Mouse (Mus musculus): ENCODE measurements around the gene Plekhh2. TPM values are rescaled to one million over a fixed set of nuclear protein-coding genes. Genes with fewer than 3 reads are reported as not detected.
"Not testable (repeated sequence)": the region's sequence is repeated elsewhere in the genome, so short reads cannot be mapped to it uniquely, and the experiment has no call there.

Gene Plekhh2
- total RNA-seq, 2 experiments from 2014 or later, result 3.7 to 5.9 TPM

DNA sequence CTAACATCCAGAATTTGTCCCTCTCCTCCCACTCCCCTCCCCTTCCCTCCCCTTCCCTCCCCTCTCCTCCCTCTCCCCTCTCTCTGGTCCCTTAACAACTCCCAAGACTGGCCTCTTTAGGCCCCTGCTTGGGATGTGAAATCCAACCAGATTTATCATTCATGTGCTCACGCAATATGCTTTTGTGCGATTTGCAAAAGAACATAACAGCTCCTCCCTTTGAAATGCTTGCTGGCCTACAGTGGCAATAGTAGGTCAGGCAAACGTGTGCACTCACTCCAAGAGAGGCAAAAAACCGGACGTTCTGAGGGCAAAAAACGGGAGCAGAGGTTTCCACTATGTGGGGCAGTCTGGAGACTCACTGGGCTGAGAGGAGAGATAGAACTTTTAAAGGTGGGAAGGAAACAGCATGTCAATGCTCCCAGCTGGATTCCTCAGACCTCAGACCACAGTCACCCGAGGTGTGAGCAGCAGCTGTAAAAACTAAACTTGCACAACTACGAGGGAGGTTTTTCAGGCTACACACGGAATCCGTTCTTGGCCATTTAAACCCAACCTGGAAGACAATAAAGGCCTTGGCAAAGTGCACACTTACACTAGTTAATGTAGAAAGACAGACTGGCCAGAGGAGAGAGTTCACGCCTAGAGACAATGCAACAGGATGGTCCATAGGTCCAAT lies 595 bp upstream of the Plekhh2 start:
- no peak for DNase-seq (ENCODE audit: extremely low spot score in 1 of 2, low spot score in 1 of 2)

DNA sequence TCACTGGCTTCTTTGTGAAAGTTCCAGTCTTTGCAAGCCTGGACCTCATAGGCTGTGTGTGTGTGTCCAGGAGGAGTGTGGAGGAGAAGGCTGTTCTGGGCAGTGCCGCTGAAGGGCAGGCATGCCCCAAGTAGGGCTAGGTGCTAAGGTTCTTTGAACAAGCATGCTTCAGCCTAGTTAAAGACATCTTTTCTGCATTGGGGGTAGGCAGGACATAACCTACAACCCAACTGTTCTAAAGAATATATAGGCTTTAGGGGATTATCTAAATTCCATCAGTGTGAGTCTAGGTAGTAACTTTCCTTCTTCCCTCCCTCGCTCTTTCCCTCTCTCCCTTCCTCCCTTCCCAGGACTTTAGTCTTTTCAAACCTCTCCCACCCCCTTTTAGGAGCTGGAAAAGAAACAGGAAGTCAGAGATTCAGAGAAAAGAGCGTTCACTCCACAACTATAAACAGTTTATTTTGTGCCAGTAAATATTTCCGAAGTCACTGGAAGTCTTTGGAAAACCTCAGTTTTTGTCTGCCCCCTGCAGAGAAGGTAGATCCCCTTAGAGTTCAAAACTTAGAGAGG lies 906 bp downstream of the Plekhh2 start:
- no peak for DNase-seq (ENCODE audit: extremely low spot score in 1 of 2, low spot score in 1 of 2)

DNA sequence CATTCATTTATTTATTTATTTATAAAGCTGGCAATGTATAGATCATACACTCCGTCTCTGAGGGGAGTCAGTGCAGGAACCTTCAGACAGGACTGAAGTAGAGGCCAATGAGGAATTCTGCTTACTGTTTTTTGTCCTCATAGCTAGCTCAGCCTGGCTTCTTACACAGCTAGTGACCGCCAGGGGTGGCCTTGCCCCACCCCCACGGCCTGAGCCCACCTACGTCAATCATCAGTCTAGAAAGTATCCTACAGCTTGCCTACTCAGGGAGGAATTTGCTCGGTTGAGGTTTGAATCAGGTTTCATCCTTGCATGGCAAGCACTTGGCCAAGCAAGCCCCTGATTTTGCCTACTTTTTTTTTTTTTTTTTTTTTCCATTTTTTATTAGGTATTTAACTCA lies 4.2 kb downstream of the Plekhh2 start:
- no peak for DNase-seq (ENCODE audit: extremely low spot score in 1 of 2, low spot score in 1 of 2)

DNA sequence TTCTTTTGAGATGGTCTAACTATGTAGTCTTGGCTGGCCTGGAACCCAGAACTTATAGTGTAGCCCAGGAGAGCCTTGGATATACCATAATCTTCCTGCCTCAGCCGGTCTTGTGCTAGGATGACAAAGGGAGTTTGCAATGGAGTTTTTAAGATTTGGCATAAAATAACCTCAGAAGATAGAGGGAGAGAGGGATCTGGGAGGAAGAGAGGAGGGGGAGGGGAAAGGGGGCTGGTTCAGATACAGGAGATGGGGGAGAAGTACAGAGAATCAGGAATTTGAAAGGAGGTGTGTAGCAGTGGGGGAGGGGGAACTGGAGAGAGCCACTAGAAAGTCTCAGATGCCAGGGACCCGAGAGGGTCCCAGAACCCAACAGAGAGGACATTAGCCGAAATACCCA lies 7.7 kb downstream of the Plekhh2 start:
- DNase-seq (ENCODE audit: extremely low spot score in 1 of 2, low spot score in 1 of 2), result no peak

DNA sequence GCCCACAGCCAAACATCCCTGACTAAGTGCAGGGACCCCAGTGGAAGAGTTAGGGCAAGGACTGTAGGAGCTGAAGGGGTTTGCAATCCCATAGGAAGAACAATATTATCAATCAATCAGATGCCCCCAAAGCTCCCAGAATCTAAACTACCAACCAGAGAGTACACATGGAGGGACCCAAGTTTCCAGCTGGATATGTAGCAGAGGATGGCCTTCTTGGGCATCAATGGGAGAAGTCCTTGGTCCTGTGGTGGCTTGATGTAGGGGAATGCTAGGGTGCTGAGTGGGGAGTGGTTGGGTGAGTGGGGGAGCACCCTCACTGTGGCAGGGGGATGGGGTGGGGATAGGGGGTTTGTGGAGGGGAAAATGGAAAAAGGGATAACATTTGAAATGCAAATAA lies 8.4 kb downstream of the Plekhh2 start:
- DNase-seq (ENCODE audit: extremely low spot score in 1 of 2, low spot score in 1 of 2), result no peak

DNA sequence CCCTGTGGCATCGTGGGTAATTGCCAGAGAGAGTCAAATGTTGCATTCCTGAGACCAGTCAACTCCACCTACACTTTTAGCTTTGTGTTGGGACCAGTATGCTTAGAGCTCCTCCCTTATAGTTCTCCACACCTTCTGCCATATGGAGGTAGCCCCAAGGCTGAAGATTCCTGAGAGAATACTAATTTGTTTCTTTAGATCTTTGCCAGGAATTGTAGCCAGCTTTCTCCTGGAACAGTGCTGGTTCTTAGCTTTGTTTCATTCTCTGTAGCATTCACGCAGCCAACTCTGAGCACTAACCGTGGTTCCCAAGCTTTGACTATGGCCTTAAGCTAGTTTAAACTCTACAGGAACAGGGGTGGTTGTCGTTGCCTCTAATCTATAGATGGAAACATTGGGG lies 17.7 kb downstream of the Plekhh2 start:
- no peak for DNase-seq (ENCODE audit: extremely low spot score in 1 of 2, low spot score in 1 of 2)

DNA sequence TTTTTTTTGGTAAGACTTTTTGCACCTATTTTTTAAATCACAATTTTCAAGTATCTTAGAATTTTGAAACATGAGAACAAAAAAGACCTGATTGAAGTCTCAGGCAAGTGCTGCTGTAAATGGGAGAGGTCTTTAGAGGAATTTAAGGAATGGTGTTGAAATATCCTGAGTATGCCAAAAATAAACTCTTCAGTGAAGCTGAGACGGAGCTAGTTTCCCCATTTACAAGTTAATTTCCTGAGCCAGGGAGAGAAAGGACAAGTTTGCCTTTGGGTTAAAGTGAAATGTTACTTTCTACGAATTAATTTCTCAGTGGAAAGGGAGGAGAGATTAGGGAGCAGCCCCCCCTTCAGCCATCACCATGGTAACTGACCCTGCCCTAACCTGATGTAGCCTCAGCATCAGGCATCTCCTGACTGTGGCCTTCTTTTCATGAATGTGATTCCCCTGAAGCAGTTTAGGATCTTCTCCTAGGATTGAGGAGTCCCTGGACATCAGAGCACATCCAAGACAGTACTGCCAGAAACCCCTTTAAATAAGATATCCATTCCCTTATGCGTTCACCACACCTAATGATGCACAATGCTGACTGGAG lies 18.6 kb downstream of the Plekhh2 start:
- no peak for DNase-seq (ENCODE audit: extremely low spot score in 1 of 2, low spot score in 1 of 2)

DNA sequence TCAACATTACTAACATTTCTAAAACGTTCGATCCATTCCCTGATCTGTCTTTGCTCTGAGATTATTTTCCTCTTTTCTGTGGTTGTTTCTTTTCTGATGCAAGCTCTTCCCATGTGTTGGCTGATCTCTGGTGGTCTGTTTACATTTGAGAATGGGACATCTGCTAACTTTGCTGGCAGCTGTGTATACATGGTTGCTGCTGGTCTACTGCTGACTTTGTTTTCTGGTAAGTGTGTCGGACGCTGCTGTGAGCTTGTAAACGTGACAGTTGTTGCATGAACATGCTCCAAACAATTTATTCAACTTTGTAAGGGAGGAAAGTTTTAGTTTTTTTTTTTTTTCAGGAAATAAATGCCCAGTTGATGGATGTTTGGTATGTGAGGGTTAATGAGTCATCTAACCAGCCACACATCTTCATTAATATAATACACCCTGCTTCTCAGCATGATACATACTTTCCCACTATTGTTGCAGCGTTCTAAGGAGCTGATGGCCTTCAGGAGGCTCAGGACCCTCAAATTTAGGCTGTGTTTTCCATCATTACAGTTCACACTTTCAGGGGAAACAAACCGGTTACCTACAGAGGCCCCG lies 21.3 kb downstream of the Plekhh2 start:
- DNase-seq (ENCODE audit: extremely low spot score in 1 of 2, low spot score in 1 of 2), result no peak

DNA sequence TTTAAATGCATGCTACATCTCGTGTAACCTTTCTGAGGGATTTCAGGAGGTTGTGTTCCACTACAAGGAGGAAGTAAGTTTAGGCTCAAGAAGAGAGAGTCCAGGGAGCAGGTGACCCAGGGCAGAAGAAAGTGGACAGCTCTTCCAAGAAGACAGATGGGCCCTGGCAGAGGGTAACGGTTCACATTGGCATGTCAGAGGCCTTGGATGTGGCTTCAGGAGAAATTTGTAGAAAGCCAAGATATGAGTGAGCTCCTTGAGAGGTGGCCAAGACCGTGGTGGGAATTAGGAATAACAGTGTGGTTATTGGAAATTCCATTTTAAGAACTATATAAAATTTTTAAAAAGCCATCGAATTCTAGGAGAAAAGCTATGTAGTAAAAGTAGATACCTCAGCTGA lies 22.1 kb downstream of the Plekhh2 start:
- no peak for DNase-seq (ENCODE audit: extremely low spot score in 1 of 2, low spot score in 1 of 2)

DNA sequence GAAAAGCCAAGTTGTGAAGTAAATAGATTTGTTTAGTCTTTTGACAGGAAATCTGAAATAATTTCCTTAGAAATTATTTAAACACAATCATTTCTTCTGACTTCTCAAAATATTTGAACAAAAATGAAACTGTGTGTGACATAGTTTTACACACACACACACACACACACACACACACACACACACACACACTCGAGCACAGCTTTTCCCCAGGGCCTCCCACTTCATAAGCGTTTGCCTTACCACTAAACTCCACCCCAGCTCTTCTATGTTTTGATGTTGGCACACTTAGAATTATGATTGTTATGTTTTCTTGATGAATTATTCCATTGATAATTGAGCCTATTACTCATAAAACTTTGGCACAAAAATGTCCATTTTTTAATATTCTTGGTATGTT lies 22.9 kb downstream of the Plekhh2 start:
- no peak for DNase-seq (ENCODE audit: extremely low spot score in 1 of 2, low spot score in 1 of 2)

DNA sequence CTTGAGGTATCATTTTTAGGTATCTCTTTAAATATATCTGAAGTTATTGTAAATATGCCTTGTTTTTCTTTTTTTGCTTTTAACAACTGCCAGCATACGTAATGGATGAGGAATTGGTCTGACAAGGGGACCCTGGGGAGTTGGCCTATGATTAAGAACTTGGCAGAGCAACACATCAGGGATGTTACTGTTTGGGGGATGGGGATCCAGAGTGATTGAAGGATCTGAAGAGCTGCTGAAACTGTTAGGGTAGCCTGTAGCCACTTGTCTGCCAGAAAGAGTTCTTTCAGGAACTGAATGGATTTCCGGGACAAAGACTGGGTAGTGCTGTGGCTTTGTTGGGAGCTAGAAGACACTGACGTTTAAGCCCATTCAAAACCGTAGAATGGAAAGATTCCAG lies 23.5 kb downstream of the Plekhh2 start:
- no peak for DNase-seq (ENCODE audit: extremely low spot score in 1 of 2, low spot score in 1 of 2)

DNA sequence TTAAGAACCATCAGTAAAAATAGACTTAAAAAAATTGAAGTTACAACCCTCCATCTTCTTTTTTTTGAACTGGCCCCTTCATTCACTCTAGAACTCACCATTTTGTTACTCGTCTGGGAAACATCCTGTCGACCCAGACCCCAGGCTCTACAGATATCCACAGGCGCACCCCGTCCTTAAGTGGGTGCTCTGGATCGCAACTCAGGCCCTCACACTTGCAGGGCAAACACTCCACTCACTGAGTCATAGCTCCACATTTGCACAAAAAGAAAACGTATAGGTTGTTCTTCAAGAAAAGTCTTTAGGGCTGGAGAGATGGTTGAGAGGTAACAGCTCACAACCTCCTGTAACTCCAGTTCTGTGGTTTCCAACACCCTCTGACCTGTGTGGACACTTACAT lies 25.6 kb downstream of the Plekhh2 start:
- no peak for DNase-seq (ENCODE audit: extremely low spot score in 1 of 2, low spot score in 1 of 2)

DNA sequence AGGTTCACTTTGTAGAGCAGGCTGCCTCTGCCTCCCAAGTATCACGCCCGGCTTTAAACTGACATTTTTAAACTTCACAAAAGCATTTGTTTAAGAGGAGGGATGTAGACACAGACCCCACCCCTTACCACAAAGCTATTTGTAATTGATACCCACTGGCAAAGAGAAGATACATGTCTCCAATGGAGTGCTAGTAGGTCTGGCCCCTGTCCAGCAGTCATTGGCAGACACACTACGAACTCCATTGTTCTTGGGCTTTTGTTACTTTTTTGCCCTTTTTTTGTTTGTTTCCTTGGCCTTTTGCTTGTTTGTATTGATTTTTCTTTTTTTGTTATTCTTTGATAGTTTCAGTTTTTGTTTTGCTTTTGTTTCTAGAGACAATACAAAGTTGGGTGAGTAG lies 26.3 kb downstream of the Plekhh2 start:
- DNase-seq (ENCODE audit: extremely low spot score in 1 of 2, low spot score in 1 of 2), result no peak

DNA sequence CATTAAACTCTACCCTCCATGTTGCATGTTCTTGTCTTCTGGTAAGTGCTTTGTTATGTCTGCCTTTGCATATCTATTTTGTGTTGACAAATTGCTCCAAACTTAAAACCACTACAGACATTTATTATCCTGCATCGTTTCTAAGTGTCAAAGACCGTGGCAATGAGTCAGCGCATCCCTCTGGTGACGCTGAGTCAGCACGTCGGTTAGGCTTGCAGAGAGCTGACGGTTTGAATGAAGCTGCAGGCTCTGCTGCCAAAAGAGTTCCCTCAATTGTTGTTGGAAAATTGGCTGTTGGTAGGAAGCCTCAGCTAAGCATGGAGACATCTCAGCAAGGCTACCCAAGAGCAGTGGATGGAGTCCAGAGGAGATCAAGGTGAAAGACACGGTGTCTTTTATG lies 28.9 kb downstream of the Plekhh2 start:
- no peak for DNase-seq (ENCODE audit: extremely low spot score in 1 of 2, low spot score in 1 of 2)

DNA sequence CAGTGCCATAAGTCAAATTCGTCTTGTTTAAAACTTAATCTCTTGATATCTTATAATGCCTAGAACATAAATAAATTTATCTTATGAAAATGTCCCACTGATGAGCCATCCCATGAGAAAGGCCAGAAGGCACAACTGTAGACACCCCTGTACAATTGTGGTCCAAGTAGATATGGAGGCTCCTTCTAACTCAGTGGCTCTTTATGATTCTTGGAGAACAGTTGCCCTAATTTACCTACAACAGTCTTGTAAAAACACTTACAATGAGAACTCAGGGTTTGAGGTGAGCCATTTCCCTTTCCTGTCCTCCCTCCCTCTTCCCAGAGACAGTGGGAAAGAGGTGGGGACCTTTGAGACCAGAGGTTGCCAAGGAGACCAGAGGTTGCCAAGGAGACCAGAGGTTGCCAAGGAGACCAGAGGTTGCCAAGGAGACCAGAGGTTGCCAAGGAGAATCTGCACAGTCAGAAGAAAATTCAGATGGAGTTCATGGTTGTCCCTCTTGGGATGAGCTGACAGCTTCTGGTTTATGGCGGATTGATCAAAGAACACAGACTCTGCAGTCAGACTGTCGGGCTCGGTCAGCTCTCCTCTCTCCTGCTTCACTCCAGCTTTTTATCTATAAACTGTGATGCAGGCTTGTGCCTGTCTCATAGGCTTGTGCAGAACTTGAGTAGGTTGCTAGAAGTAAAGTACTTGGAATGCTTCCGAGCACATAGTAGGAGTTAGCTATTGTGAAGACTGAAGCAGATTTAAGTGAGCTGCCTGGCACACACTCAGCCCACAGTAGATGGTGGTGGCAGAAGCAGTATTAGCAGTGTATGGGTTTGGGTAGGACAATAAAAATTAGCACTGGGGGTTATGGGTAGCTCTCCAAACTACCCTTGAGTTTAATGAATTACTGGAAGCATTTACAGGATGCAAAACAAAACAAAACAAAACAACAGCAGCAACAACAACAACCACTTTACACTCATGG lies 39.5 kb downstream of the Plekhh2 start:
- no peak for DNase-seq (ENCODE audit: extremely low spot score in 1 of 2, low spot score in 1 of 2)

DNA sequence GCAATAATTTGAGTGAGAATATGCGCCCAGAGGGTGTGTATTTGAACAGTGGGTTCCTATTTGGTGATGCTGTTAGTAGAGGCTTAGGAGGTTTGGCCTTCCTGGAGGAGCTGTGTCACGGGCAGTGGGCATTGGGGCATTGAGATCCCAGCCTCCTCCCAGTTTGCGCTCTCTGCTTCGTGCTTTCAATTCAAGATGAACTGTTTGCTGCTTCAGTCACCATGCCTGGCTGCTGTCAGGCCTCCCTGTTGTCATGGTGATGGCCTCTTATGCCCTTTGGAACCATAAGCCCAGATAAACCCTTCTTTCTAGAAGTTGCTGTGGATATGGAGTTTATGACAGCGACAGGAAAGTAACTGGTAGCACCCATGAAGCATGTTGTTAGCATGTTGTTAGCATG lies 40.5 kb downstream of the Plekhh2 start:
- DNase-seq (ENCODE audit: extremely low spot score in 1 of 2, low spot score in 1 of 2), result no peak

DNA sequence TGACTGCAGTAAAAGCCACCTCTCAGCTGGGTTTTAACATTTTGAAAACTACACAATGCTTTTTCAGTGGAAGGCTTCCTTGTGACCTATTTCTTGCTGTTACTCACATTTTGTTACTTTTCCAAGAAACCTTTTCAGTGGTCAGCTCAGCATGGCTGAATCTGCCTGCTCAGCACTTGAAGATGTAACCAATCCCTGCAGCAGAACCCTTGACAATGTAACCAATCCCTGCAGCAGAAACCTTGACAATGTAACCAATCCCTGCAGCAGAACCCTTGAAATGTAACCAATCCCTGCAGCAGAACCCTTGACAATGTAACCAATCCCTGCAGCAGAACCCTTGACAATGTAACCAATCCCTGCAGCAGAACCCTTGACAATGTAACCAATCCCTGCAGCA lies 52.6 kb downstream of the Plekhh2 start:
- DNase-seq (ENCODE audit: extremely low spot score in 1 of 2, low spot score in 1 of 2), result not testable (repeated sequence)

DNA sequence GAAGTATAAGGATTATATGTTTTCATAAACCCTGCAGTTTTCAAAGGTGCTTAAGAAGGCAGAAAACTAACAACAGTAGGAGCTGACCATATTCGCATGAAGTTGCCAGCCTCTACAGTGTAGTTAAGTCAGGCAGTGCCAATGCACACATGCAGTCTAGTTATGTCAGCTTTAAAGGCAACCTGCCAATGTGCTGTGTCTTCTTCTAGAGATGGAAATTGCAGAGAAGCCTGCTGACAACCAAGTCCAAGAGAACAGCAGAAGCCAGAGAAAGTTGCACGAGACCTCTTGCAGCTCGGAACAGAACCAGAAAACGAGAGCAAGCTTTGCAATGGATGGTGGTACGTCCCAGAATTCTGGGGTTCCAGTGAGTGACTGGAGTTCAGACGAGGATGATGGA lies 54.1 kb downstream of the Plekhh2 start:
- DNase-seq (ENCODE audit: extremely low spot score in 1 of 2, low spot score in 1 of 2), result no peak

DNA sequence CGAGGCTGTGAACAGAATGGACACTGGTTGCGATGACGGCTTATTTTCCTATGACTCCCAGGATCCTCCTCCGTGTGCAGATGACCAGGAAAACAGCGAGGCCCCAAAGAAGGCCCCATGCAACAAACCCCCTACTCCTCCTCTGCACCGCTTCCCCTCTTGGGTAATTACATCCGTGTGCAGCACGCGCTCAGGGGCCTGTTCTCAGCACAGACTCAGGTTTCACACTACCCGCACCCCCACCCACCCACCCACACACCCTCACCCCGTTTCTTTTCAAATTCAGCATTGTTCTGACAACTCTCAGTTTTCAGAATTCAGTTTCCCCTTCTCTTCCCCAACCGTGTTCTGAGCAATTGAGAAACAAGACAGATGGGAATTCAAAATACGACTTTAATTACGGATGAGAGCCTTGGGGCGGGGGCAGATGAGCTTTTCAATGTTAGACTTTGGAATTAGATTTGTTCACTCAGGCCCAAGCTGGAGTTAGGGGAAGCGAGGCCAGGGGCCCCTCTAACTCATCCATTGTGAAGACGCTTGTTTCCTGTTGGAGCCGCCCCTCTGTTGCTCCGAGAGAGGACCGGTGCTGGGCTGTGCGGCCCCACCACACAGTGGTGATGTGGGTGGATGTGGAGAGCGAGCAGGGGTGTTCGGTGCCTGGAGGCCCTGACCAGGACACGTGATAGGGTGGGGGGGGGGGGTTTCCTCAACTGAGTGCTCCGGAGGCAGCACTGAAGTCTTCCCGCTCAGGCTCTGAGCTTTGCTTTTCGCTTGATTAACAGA lies 55.3 kb downstream of the Plekhh2 start:
- DNase-seq (ENCODE audit: extremely low spot score in 1 of 2, low spot score in 1 of 2), result no peak

DNA sequence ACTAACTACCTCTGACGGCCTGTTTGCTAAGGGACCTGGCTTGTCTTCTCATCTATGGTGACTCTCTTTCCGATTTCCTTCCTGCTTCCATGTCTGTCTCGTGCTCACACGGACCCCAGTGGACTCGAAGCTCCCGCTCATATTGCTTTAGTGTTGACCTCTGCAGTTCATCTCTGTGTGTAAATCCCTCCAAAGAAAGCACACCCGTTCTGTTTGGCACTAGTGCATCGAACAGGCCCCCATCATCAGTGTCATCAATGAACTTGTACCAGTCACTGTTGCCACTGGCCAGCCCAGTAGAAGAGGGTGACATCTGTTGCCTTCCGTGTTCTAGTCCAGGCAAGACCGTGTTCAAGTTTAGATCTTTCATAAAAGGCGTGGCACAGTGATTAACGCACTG lies 57.1 kb downstream of the Plekhh2 start:
- DNase-seq (ENCODE audit: extremely low spot score in 1 of 2, low spot score in 1 of 2), result no peak
